Mouse (Mus musculus) urinary bladder, postnatal 4 days (tissue): ENCODE data around the gene Adgrl2.

Source experiments
- DNase-seq, 2 experiments: peaks; one replicate each; pipeline ENCODE4 v3.0.0; 2021 to 2022; ENCODE audit warnings: low spot score in 2 of 2

Adgrl2 gene

GRCm38 (mm10) chr3:148828519-148828918, 161.8 kb downstream of the Adgrl2 start:
- DNase-seq = no peak

- DNase-seq = no peak
Measured at GRCm38 (mm10) chr3:148823551-148823950, 166.8 kb downstream of the Adgrl2 start.

- DNase-seq = no peak
Measured at GRCm38 (mm10) chr3:148821632-148822031, 168.7 kb downstream of the Adgrl2 start.

- DNase-seq = no peak
Measured at GRCm38 (mm10) chr3:148819323-148820046, 170.9 kb downstream of the Adgrl2 start.

- DNase-seq = no peak
Measured at GRCm38 (mm10) chr3:148818414-148819105, 171.8 kb downstream of the Adgrl2 start.

- no peak for DNase-seq
Measured at GRCm38 (mm10) chr3:148817491-148817890, 172.9 kb downstream of the Adgrl2 start.

GRCm38 (mm10) chr3:148813121-148813520, 177.2 kb downstream of the Adgrl2 start:
- no peak for DNase-seq

GRCm38 (mm10) chr3:148812059-148812458, 178.3 kb downstream of the Adgrl2 start:
- no peak for DNase-seq

GRCm38 (mm10) chr3:148806977-148807376, 183.4 kb downstream of the Adgrl2 start:
- DNase-seq = no peak

- DNase-seq = no peak
Measured at GRCm38 (mm10) chr3:148793286-148793913, 197.0 kb downstream of the Adgrl2 start.

- DNase-seq = no peak
Measured at GRCm38 (mm10) chr3:148770310-148770709, 220.0 kb downstream of the Adgrl2 start.
